In genomic region chr19:20397092-20397491, GRCm38 (mm10) we compare ENCODE assay signal across 19 mouse cellular contexts.
"Had no signal": no experiment of that assay in that cellular context is flagged by ENCODE, and none has a peak within 500 bp of the region (broad histone marks: within the 10 kb centered on the region; RNA-seq: fewer than 3 reads in every experiment).

No protein-coding gene starts in this region.

- DNase-seq: lung, adult 18-20 months; lung, embryonic 14.5 days; lung, postnatal 10 days; lung, postnatal 4 days; retina, postnatal 1 day; right cerebral cortex, adult 18-20 months; right cerebral cortex, postnatal 25 days; right cerebral cortex, postnatal 4 days; spleen, adult 18-20 months; thymus, adult 18-20 months; thymus, postnatal 14 days; thymus, postnatal 36 days had no signal

- H3K27me3 ChIP-seq: liver, embryonic 12.5 days; megakaryocyte, embryonic 14.5 days; midbrain, embryonic 13.5 days; midbrain, embryonic 15.5 days; neural tube, embryonic 13.5 days; neural tube, embryonic 15.5 days; stomach, embryonic 15.5 days had no signal

- H3K36me3 ChIP-seq: liver, embryonic 12.5 days; midbrain, embryonic 13.5 days; midbrain, embryonic 15.5 days; neural tube, embryonic 13.5 days; neural tube, embryonic 15.5 days; stomach, embryonic 15.5 days had no signal

- ATAC-seq: liver, embryonic 12.5 days; midbrain, embryonic 13.5 days; midbrain, embryonic 15.5 days had no signal
